Mouse (Mus musculus) left cerebral cortex, adult 2 months (tissue): ENCODE results near the gene Rnf11. TPM values are rescaled to one million over a fixed set of nuclear protein-coding genes. Genes with fewer than 3 reads are reported as not detected.
A peak's percentile ranks its signal among the peaks of the same experiment; 100 is the strongest.

ENCODE experiments used
- DNase-seq, 2 experiments: peaks; one replicate each; pipeline ENCODE4 v3.0.0; 2021 to 2022; ENCODE audit warnings: low spot score in 2 of 2, mixed read lengths in 1 of 2; ENCODE audit errors: extremely low spot score in 1 of 2
- H3K27ac ChIP-seq: fragments of 200-600 bp; 2 replicates; pipeline ENCODE4 v1.8.1; 2022
- H3K4me3 ChIP-seq: fragments of 200-600 bp; 2 replicates; pipeline ENCODE4 v1.8.1; 2022
- CTCF ChIP-seq: fragments of 200-600 bp; IDR thresholded peaks from 2 replicates; pipeline ENCODE4 v1.8.1; 2022; ENCODE audit warnings: antibody characterized with exemption, mild to moderate bottlenecking, moderate library complexity
- intact Hi-C: fragments of 180-260 bp; cut with DNase I; formaldehyde crosslinking; loops from one replicate; pipeline ENCODE4 v1.15.1; 2025
- long read RNA-seq, 2 experiments: library from polyadenylated mRNA; stranded (forward); transcript quantifications; one replicate each; pipeline ENCODE4 v2.0.0; 2021; ENCODE audit warnings: borderline mapping rate in 2 of 2
- total RNA-seq, 2 experiments: library from RNA; stranded (reverse); gene quantifications; 2 replicates each; pipeline ENCODE4 v1.2.3; 2021

The Rnf11 gene
- total RNA-seq: 100 to 1,000 TPM; 206 to 213 TPM
- long read RNA-seq, experiment 1, full-length matches to known transcripts: 387 of 398 reads
- long read RNA-seq, experiment 1, partial matches to known transcripts: 0 of 398 reads
- long read RNA-seq, experiment 1, other reads (novel, unspliced or antisense): 11 of 398 reads
- long read RNA-seq, experiment 2, full-length matches to known transcripts: 248 of 258 reads
- long read RNA-seq, experiment 2, partial matches to known transcripts: 0 of 258 reads
- long read RNA-seq, experiment 2, other reads (novel, unspliced or antisense): 10 of 258 reads

DNA sequence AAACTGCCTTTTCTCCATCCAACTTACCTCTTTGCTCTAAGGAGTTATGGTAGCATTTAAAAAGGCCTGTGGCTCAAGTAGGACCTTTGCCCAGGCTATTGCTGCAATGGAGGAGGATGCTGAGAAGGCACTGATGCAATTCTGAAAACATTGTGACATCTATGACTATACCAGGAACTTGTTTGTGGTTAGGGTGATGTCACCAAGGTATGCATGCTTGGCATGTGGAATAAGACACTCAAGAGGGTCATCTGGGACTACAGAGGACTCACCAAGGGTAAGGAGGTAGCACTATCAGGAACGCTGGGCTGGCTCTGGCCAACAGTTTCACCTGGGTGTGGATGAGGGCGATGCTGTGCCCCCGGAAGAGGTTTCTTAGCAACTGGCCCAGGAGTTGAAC, at the start of gene Rnf11:
TSS of gene Rnf11 (minus strand) at position 108 of the 400 bp plus-strand sequence.
- intact Hi-C loops: no loop called here
- no peak for TF ChIP-seq CTCF
- Histone ChIP-seq H3K4me3 (no peak within 1 kb of the TSS), H3K27ac (no peak within 1 kb of the TSS)
- no peak for DNase-seq

DNA sequence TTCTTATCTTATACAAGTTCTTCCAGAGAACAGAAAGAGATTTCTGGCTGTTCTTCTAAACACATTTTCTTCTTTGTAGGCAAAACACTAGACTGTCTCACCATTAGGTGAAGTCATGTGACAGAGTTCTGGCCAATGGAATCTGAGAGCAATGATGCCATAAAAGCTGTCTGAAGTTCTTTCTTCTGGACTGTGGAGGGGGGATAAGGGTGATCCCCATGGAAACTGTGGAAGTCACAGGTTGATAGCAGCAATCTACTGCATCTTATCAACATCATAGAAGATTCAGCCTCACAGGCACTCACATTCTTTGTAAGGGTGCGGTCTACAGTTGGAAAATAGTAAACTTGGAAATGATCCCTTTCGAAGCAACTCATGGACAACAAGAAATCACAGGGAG, 46.6 kb upstream of the Rnf11 start, which contains the start of gene 4930522H14Rik:
TSS of gene 4930522H14Rik (minus strand) at position 187 of the 400 bp plus-strand sequence.
- intact Hi-C loops: no loop called here
- Histone ChIP-seq H3K4me3 (no peak within 1 kb of the TSS), H3K27ac (no peak within 1 kb of the TSS)
- DNase-seq: no peak
- no peak for TF ChIP-seq CTCF

DNA sequence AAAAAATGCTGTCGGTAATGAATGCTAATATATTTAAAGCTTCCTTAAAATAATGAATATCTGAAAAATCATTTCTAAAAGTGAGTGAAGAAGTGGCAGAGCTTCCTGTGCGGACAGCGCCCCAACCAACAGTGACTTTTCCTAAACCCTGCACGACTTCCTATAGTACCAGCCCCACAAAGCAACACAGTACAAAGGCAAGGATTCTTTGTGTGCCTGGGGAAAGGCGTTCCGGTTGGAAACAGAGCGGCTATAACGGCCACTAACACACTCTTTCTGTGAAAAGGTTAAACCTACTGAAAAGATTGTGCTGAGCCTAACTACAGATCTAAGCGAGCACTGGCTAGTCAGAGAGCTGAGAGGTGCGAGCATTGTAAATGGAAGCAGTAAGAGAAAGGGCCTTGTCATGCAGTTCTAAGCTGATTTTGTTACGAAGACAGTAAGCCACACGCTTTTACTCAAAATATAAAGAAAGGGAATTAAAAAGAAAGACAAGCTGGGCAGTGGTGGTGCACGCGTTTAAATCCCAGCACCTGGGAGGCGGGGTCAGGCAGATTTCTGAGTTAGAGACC, 45.8 kb upstream of the Rnf11 start:
- DNase-seq: no peak
- Histone ChIP-seq H3K27ac (no peak overlapping the region), H3K4me3 (no peak overlapping the region)
- no peak for TF ChIP-seq CTCF
- intact Hi-C loops: no loop called here

DNA sequence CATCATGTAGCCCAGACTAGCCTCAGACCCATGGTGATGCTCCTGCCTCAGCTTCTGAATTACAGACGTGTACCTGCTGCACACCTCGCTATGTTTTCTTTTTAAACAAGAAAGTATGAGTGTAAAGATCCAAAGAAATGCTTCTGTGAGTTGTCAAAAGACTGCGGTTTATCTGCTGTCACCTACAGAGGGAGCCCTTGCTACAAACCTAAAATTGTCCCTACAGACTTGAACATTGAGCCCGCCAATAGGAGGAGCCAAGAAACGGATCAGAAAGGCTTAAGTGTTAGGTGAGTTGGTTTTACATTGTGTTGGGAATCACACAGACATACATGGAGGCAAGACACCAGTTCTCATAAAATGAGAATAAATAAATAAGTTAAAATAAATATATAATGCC, 20.4 kb upstream of the Rnf11 start:
- TF ChIP-seq CTCF: peak; percentile 82
- intact Hi-C loops: loop anchor here (2.0 to 10.0 kb wide), 3 partner anchors 198 to 520 kb away; no protein-coding TSS in a partner anchor
- H3K4me3 ChIP-seq: no peak overlapping the region
- no peak overlapping the region for H3K27ac ChIP-seq
- DNase-seq: peak; percentile 33 to 48

DNA sequence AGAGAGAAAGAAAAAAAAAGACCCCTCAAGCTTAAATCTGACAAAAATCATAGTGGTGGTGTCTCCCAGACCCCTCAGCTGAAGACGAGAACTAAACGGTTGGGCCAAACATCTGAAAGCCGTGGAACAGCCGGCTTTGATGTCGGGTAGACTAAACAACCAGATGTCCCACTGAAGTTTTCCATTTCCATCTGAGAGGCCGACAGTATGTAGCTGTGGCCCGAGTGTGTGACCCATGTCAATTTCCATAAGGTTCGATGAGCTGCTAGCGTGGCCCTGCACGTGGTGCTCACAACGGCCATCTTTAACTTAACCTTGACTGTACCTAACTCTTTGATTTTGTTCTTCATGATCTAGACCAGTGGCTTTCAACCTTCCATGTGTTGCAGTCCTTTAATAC, 13.9 kb upstream of the Rnf11 start:
- TF ChIP-seq CTCF: no peak
- no peak overlapping the region for H3K27ac ChIP-seq
- H3K4me3 ChIP-seq: no peak overlapping the region
- DNase-seq: no peak
- intact Hi-C loops: no loop called here

DNA sequence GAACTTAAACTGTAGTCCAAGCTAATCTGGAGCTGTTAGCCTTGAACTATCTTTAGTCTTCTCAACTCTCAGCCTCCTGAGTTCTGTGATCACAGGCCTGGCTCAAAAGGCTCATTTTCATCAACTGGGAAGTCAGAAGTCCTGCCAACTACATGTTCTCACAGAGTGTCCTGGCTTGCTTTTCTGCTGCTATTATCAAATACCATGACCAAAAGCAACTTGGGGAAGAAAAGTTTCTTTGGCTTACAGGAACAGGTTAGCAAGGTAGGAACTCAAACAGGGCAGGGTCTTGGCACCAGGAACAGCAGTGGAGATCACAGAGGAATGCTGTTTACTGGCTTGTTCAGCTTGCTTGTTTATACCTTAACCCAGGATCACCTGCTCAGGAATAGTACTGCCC, 9.1 kb upstream of the Rnf11 start:
- no peak for TF ChIP-seq CTCF
- no peak for DNase-seq
- no peak overlapping the region for H3K4me3 ChIP-seq

DNA sequence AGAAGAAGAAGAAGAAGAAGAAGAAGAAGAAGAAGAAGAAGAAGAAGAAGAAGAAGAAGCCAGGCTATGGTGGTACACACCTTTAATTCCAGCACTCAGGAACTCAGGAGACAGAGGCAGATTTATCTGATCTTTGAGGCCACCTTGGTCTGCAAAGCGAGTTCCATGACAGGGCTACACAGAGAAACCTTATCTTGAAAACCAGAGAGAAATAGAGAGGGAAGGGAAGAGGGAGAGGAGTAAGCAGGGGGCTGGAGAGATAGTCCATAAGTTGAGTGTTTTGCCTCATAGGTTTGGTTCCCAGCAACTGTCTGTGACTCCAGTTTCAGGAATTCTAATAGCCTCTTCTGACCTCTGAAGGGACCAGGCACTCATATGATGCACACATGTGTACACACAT, 4.3 kb upstream of the Rnf11 start:
- no peak for TF ChIP-seq CTCF
- no peak overlapping the region for H3K27ac ChIP-seq
- no peak overlapping the region for H3K4me3 ChIP-seq
- no peak for DNase-seq
- intact Hi-C loops: no loop called here

More for the DNA sequence above, 9.1 kb upstream of the Rnf11 start:
- intact Hi-C loops: no loop called here
- H3K27ac ChIP-seq: no peak overlapping the region

DNA sequence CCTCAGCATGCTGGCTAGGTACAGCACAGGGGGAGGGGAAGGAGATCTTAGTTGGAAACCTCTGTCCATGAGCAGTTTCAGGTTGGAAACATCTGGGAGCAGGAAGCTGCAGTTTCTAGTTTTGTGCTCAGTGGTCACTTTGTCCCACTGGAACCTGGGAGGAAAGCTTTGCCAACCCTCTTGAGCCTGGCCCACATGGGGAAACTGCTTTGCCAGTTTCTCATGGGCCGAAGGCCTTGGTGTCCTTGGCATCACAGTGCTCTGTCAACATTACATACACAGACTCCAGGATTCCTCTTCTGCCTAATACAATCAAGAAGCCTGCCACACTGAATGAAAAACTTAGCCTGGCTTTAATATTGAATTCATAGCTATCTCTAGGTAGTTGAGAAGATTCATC, 1.8 kb downstream of the Rnf11 start:
- Histone ChIP-seq H3K4me3 (no peak overlapping the region), H3K27ac (no peak overlapping the region)
- no peak for DNase-seq
- intact Hi-C loops: no loop called here
- no peak for TF ChIP-seq CTCF

DNA sequence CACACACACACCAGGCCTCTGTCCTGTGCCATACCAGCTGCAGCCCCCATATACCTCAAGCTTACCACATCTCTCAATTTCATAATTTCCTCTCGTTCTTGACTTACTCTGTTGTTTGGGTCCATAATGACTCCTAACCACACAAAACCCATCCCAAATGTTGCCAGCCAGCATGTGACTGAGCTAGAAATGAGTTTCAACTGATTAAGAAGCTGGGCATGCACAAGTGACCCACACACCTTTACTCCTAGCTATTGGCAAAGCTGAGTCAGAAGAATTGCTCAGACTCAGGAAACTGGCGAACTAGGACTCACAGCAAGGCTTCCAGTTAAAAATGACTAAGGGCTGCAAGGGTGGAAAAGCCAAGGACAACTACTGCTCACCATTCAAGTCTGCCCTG, 3.1 kb downstream of the Rnf11 start:
- intact Hi-C loops: no loop called here
- no peak overlapping the region for H3K27ac ChIP-seq
- H3K4me3 ChIP-seq: no peak overlapping the region
- no peak for TF ChIP-seq CTCF
- DNase-seq: no peak

DNA sequence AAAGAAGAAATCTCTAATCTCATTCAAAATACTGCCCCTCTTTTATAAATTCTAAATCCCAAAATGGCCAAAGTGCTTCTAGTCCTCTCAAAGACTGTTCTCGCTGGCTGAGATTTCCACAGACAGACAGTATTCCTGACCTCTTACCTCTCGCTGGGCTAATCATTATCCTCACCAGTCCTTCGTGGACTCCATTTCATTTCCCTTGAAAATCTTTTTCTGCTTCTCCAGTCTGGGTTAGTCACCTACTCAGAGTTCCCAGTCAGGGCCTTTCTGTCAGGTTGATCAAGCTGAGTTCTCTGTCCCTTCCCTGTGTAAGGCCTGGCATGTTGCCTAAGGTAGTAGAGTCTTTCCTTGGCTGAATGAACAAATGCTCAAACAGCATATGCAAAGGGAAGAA, 7.1 kb downstream of the Rnf11 start:
- H3K27ac ChIP-seq: no peak overlapping the region
- intact Hi-C loops: loop anchor here (5.0 kb wide), 1 partner anchor 40 kb away; no protein-coding TSS in a partner anchor
- DNase-seq: no peak
- TF ChIP-seq CTCF: no peak
- no peak overlapping the region for H3K4me3 ChIP-seq

DNA sequence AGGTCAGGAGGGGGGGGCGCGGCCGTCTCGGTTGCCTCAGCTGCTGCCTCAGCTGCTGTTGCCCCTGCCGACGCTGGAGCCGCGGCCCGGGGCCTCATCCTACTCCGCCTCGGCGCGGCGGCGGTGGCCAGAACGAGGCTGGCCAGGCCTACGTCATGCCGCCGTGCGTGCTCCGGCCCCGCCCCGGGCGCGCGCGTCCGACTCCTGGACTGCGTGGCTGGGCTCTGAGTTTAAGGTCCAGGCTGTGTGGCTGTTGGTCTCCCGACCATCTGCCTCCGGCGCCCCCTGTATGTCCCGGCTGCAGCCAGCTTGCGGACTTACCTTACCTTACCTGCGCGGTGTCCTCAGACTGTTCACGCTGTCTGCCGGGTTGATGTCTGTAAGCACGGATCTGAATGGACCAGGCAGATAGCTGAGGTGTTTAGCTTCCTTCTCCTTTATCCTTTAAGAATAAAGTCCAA, 7.9 kb downstream of the Rnf11 start:
- H3K27ac ChIP-seq: peak overlapping the region; percentile 93
- intact Hi-C loops: loop anchor here (5.0 kb wide), 1 partner anchor 39 kb away; no protein-coding TSS in a partner anchor
- H3K4me3 ChIP-seq: peak overlapping the region; percentile 71
- peak; percentile 10 for TF ChIP-seq CTCF
- DNase-seq: peak; percentile 91 to 94
